Mouse (Mus musculus) CH12.LX (cell line): ENCODE results near the gene Slc20a1. TPM values are rescaled to one million over a fixed set of nuclear protein-coding genes. Genes with fewer than 3 reads are reported as not detected.

Experiments used
- DNase-seq: peaks from one replicate; pipeline ENCODE4 v3.0.0-alpha.2; 2013; ENCODE audit errors: extremely low read depth
- H3K27ac ChIP-seq: 2 replicates; pipeline ENCODE4 v1.5.1; 2012; ENCODE audit warnings: low read depth, mild to moderate bottlenecking, control low read depth, moderate library complexity; ENCODE audit not compliant: insufficient read depth
- H3K27me3 ChIP-seq: replicated peaks from 2 replicates; pipeline ENCODE3; 2012; ENCODE audit warnings: inconsistent platforms
- H3K36me3 ChIP-seq, 2 experiments: replicated peaks in 1 of 2; 2 replicates each; pipeline versions ENCODE3 to v1.6.1; 2012; ENCODE audit warnings: inconsistent platforms in 1 of 2, low read length in 1 of 2, mild to moderate bottlenecking in 1 of 2, mixed read lengths in 1 of 2, moderate library complexity in 1 of 2; ENCODE audit not compliant: control insufficient read depth in 1 of 2, insufficient read depth in 1 of 2
- H3K4me1 ChIP-seq, 2 experiments: 2 replicates each; pipeline ENCODE4 v1.6.1; 2012; ENCODE audit warnings: inconsistent platforms in 1 of 2, moderate library complexity in 1 of 2; ENCODE audit not compliant: insufficient read depth in 2 of 2, control insufficient read depth in 1 of 2
- H3K4me2 ChIP-seq: 2 replicates; pipeline ENCODE4 v1.6.1; 2012; ENCODE audit warnings: low read depth, mild to moderate bottlenecking, control low read depth; ENCODE audit not compliant: poor library complexity, insufficient read depth, severe bottlenecking
- H3K4me3 ChIP-seq, 3 experiments: fragments of 150-350 bp in 1 of 3; sonication (generic) in 1 of 3; replicated peaks in 1 of 3; 2 replicates each; pipeline versions ENCODE3 to v1.5.1; 2011 to 2012; ENCODE audit warnings: low read depth in 2 of 3, low read length in 2 of 3, mild to moderate bottlenecking in 2 of 3, moderate library complexity in 2 of 3, control low read depth in 1 of 3, improper control_type of control experiment in 1 of 3, inconsistent platforms in 1 of 3, mixed read lengths in 1 of 3; ENCODE audit not compliant: poor library complexity in 1 of 3
- H3K79me2 ChIP-seq: replicated peaks from 2 replicates; pipeline ENCODE4 v1.6.1; 2012; ENCODE audit warnings: mild to moderate bottlenecking, moderate library complexity; ENCODE audit not compliant: control insufficient read depth, poor library complexity, insufficient read depth, severe bottlenecking; ENCODE audit errors: extremely low read depth
- H3K9ac ChIP-seq: 2 replicates; pipeline ENCODE4 v1.6.1; 2012; ENCODE audit warnings: low read depth, mild to moderate bottlenecking, control low read depth, moderate library complexity; ENCODE audit not compliant: insufficient read depth
- H3K9me3 ChIP-seq: replicated peaks from 2 replicates; pipeline ENCODE3; 2012; ENCODE audit warnings: low read length, inconsistent platforms, mixed read lengths
- BHLHE40 ChIP-seq: IDR thresholded peaks from 2 replicates; pipeline ENCODE4 v1.6.1; 2011; ENCODE audit warnings: mild to moderate bottlenecking, low read depth, low read length, improper control_type of control experiment
- CHD2 ChIP-seq: IDR thresholded peaks from 2 replicates; pipeline ENCODE4 v1.6.1; 2011; ENCODE audit warnings: low read length, improper control_type of control experiment
- E2F4 ChIP-seq: IDR thresholded peaks from 2 replicates; pipeline ENCODE4 v1.6.1; 2011; ENCODE audit warnings: low read depth, low read length, improper control_type of control experiment; ENCODE audit not compliant: insufficient replicate concordance
- EP300 ChIP-seq: IDR thresholded peaks from 2 replicates; pipeline ENCODE4 v1.6.1; 2011; ENCODE audit warnings: low read length, improper control_type of control experiment
- ETS1 ChIP-seq: conservative IDR thresholded peaks from 2 replicates; pipeline ENCODE4 v1.6.1; 2012; ENCODE audit warnings: low read depth, mild to moderate bottlenecking, inconsistent platforms, low read length, improper control_type of control experiment, moderate library complexity
- GABPA ChIP-seq: IDR thresholded peaks from 2 replicates; pipeline ENCODE4 v1.6.1; 2012; ENCODE audit warnings: low read depth, low read length, improper control_type of control experiment, inconsistent platforms; ENCODE audit not compliant: insufficient replicate concordance
- IRF4 ChIP-seq: IDR thresholded peaks from 2 replicates; pipeline ENCODE4 v1.6.1; 2014; ENCODE audit warnings: low read depth, mild to moderate bottlenecking, inconsistent platforms, low read length, improper control_type of control experiment
- JUN ChIP-seq: IDR thresholded peaks from 2 replicates; pipeline ENCODE4 v1.6.1; 2011; ENCODE audit warnings: low read depth, mild to moderate bottlenecking, low read length, improper control_type of control experiment, moderate library complexity; ENCODE audit not compliant: insufficient read depth
- KAT2A ChIP-seq: IDR thresholded peaks from 2 replicates; pipeline ENCODE4 v1.6.1; 2012; ENCODE audit warnings: low read length, improper control_type of control experiment, inconsistent platforms; ENCODE audit not compliant: insufficient replicate concordance
- MAFK ChIP-seq: IDR thresholded peaks from 2 replicates; pipeline ENCODE4 v1.6.1; 2011; ENCODE audit warnings: low read length, improper control_type of control experiment; ENCODE audit not compliant: insufficient replicate concordance
- MAX ChIP-seq: IDR thresholded peaks from 2 replicates; pipeline ENCODE4 v1.6.1; 2011; ENCODE audit warnings: low read length, improper control_type of control experiment
- MAZ ChIP-seq: IDR thresholded peaks from 2 replicates; pipeline ENCODE4 v1.6.1; 2012; ENCODE audit warnings: low read depth, mild to moderate bottlenecking, inconsistent platforms, low read length, improper control_type of control experiment, moderate library complexity
- MEF2A ChIP-seq: IDR thresholded peaks from 2 replicates; pipeline ENCODE4 v1.6.1; 2014; ENCODE audit warnings: low read depth, mild to moderate bottlenecking, inconsistent platforms, low read length, improper control_type of control experiment, borderline replicate concordance
- MXI1 ChIP-seq: IDR thresholded peaks from 2 replicates; pipeline ENCODE4 v1.6.1; 2011; ENCODE audit warnings: mild to moderate bottlenecking, low read depth, low read length, improper control_type of control experiment
- MYC ChIP-seq: IDR thresholded peaks from 2 replicates; pipeline ENCODE4 v1.6.1; 2011; ENCODE audit warnings: low read depth, mild to moderate bottlenecking, improper control_type of control experiment, low read length
- PAX5 ChIP-seq: IDR thresholded peaks from 2 replicates; pipeline ENCODE4 v1.6.1; 2012; ENCODE audit warnings: low read length, inconsistent platforms, mixed read lengths
- POLR2A ChIP-seq: IDR thresholded peaks from 2 replicates; pipeline ENCODE4 v1.6.1; 2011; ENCODE audit warnings: low read depth, mild to moderate bottlenecking, improper control_type of control experiment, low read length
- RAD21 ChIP-seq: IDR thresholded peaks from 2 replicates; pipeline ENCODE4 v1.6.1; 2011; ENCODE audit warnings: low read depth, mild to moderate bottlenecking, low read length, improper control_type of control experiment, moderate library complexity
- SIN3A ChIP-seq: IDR thresholded peaks from 2 replicates; pipeline ENCODE4 v1.6.1; 2012; ENCODE audit warnings: low read length, improper control_type of control experiment, inconsistent platforms
- TBP ChIP-seq: conservative IDR thresholded peaks from 2 replicates; pipeline ENCODE4 v1.6.1; 2011; ENCODE audit warnings: low read depth, low read length, improper control_type of control experiment
- TCF12 ChIP-seq: IDR thresholded peaks from 2 replicates; pipeline ENCODE4 v1.6.1; 2014; ENCODE audit warnings: low read depth, mild to moderate bottlenecking, inconsistent platforms, low read length, improper control_type of control experiment
- USF2 ChIP-seq: conservative IDR thresholded peaks from 2 replicates; pipeline ENCODE4 v1.6.1; 2011; ENCODE audit warnings: low read depth, low read length, improper control_type of control experiment
- dilution Hi-C: fragments of 300-500 bp; cut with MboI; formaldehyde crosslinking; loops from 2 replicates; pipeline ENCODE4 v1.14.3; 2020; ENCODE audit warnings: low sequenced_read_pairs; ENCODE audit not compliant: extremely low pct_unique_long_range_greater_than_20kb, extremely low pct_ligation_motif_present
- in situ Hi-C: fragments of 300-500 bp; cut with MboI; formaldehyde crosslinking; loops from 3 replicates; pipeline ENCODE4 v1.14.3; 2019; ENCODE audit warnings: low sequenced_read_pairs, low pct_ligation_motif_present, low pct_unique_long_range_greater_than_20kb, mixed read lengths
- polyA plus RNA-seq: library from polyadenylated mRNA; unstranded; fragments of >175 nt; gene quantifications from 2 replicates; pipeline ENCODE4 v1.2.1, GENCODE M21; 2012; ENCODE audit warnings: low read depth; ENCODE audit not compliant: insufficient read length
- total RNA-seq, 2 experiments: library from RNA; depleted of rRNA; stranded (reverse); fragments of 300-350 nt in 1 of 2; fragments of >200 nt in 1 of 2; gene quantifications; 2 replicates each; pipeline ENCODE4 v1.2.3; 2012 to 2014

Slc20a1 gene
- total and polyA plus RNA-seq, 3 experiments = 43.1 to 78.2 (median 72.1) TPM

DNA sequence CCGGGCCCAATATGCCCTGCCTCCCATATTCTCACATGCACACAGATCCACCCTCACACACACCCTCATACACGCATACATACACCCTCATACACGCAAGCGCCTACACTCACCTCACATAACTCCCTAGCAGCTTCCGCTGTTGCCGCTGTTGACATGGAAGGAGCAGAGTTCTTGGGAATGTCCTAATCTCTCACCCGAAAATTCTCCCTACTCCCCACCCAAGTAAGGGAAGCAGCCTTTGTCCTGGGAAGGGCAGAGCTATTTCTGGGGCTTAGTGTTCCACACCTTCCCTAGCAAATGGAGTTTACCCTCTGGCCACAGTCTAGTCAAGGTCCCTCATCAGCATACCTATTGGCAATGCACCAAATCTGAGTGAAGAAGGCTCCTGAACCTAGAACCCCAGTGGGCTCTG, 49.1 kb downstream of the Slc20a1 start:
- TF ChIP-seq POLR2A (no peak), CHD2 (no peak), MXI1 (no peak), MAFK (no peak), TBP (no peak), KAT2A (no peak), RAD21 (no peak), IRF4 (no peak), JUN (no peak), BHLHE40 (no peak), MEF2A (no peak), MYC (no peak), MAX (no peak), MAZ (no peak), GABPA (no peak), ETS1 (no peak), E2F4 (no peak), USF2 (no peak), EP300 (no peak), TCF12 (no peak)
- Histone ChIP-seq H3K4me1 (peaks cover 0 to 2% of the 10 kb centered on the region in 2 experiments; a peak in 3 of 4 replicates), H3K79me2 (no peaks in the 10 kb centered on the region), H3K27me3 (no peaks in the 10 kb centered on the region), H3K4me3 (no peak overlapping the region), H3K36me3 (no peaks in the 10 kb centered on the region), H3K27ac (no peak overlapping the region), H3K9ac (no peak overlapping the region), H3K9me3 (peaks cover 2% of the 10 kb centered on the region), H3K4me2 (no peak overlapping the region)
- dilution Hi-C loops = no loop called here
- no peak for DNase-seq
- in situ Hi-C loops = no loop called here

DNA sequence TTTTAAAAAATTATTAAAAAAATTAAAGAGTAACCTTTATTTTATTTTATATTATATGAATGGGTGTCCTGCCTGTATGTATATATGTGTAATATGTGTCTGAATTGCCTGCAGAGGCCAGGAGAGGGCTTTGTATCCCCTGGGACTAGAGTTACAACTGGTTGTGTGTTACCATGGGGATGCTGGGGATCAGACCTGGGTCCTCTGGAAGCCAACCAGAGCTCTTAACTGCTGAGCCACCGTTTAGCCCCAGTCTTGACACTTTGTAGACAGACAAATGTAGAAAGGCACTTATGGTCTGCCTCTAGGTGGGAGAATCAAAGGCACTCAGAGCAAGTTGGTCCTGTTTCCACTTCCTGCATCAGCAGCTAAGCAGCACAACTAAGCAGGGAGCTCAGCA, 50.8 kb downstream of the Slc20a1 start:
- TF ChIP-seq TCF12 (no peak), POLR2A (no peak), SIN3A (no peak), PAX5 (no peak), E2F4 (no peak)
- H3K79me2 ChIP-seq = no peaks in the 10 kb centered on the region
- no peak overlapping the region for H3K4me2 ChIP-seq
- in situ Hi-C loops (no loop called here), dilution Hi-C loops (no loop called here)
- peaks cover 2% of the 10 kb centered on the region for H3K9me3 ChIP-seq
- H3K4me3 ChIP-seq = no peak overlapping the region
- H3K27ac ChIP-seq = no peak overlapping the region
- H3K9ac ChIP-seq = no peak overlapping the region
- DNase-seq = no peak
- peaks cover 0 to 2% of the 10 kb centered on the region in 2 experiments; a peak in 3 of 4 replicates for H3K4me1 ChIP-seq
- H3K27me3 ChIP-seq = no peaks in the 10 kb centered on the region
- no peaks in the 10 kb centered on the region for H3K36me3 ChIP-seq
